Mouse (Mus musculus) heart, adult 2 months (tissue): ENCODE data around the gene Afdn. TPM values are rescaled to one million over a fixed set of nuclear protein-coding genes. Genes with fewer than 3 reads are reported as not detected.
"Not testable (repeated sequence)": the region's sequence is repeated elsewhere in the genome, so short reads cannot be mapped to it uniquely, and the experiment has no call there.

ENCODE experiments used
- DNase-seq, 2 experiments: peaks; one replicate each; pipeline ENCODE4 v3.0.0; 2021
- H3K27ac ChIP-seq: fragments of 200-600 bp; 2 replicates; pipeline ENCODE4 v1.8.1; 2022
- H3K27me3 ChIP-seq: fragments of 200-500 bp; 2 replicates; pipeline ENCODE4 v1.6.1; 2012; ENCODE audit warnings: mild to moderate bottlenecking, low read length, inconsistent platforms, mixed read lengths; ENCODE audit not compliant: control insufficient read depth, insufficient read depth
- H3K36me3 ChIP-seq: fragments of 200-500 bp; 2 replicates; pipeline ENCODE4 v1.6.1; 2012; ENCODE audit warnings: low read length, inconsistent platforms; ENCODE audit not compliant: control insufficient read depth, insufficient read depth
- H3K4me1 ChIP-seq: fragments of 200-500 bp; 2 replicates; pipeline ENCODE4 v1.6.1; 2011; ENCODE audit warnings: low read length; ENCODE audit not compliant: control insufficient read depth, insufficient read depth
- H3K4me3 ChIP-seq: fragments of 200-600 bp; 2 replicates; pipeline ENCODE4 v1.8.1; 2022
- H3K79me2 ChIP-seq: fragments of 200-500 bp; replicated peaks from 2 replicates; pipeline ENCODE4 v1.6.1; 2012; ENCODE audit warnings: mild to moderate bottlenecking, inconsistent platforms, low read length, moderate library complexity, mixed read lengths; ENCODE audit not compliant: control insufficient read depth, insufficient read depth
- H3K9ac ChIP-seq: fragments of 200-500 bp; 2 replicates; pipeline ENCODE4 v1.6.1; 2012; ENCODE audit warnings: low read depth, mild to moderate bottlenecking, control low read depth, inconsistent platforms, low read length, mixed read lengths
- CTCF ChIP-seq: fragments of 200-600 bp; IDR thresholded peaks from 2 replicates; pipeline ENCODE4 v1.8.1; 2022; ENCODE audit warnings: antibody characterized with exemption, mild to moderate bottlenecking, moderate library complexity
- EP300 ChIP-seq: fragments of 200-500 bp; IDR thresholded peaks from 2 replicates; pipeline ENCODE4 v1.6.1; 2011; ENCODE audit warnings: low read depth, low read length, control low read depth; ENCODE audit not compliant: insufficient read depth
- POLR2A ChIP-seq: fragments of 200-500 bp; IDR thresholded peaks from 2 replicates; pipeline ENCODE4 v1.6.1; 2011; ENCODE audit warnings: mild to moderate bottlenecking, low read depth, low read length, control low read depth; ENCODE audit not compliant: insufficient read depth
- WGBS: fragments of 180-500 bp; shearing (Covaris S2); methylation state at CpG from one replicate; pipeline ENCODE4 v1.1.7; 2018; 5-methylcytosine and 5-hydroxymethylcytosine counted together
- intact Hi-C: fragments of 180-260 bp; cut with DNase I; formaldehyde crosslinking; loops from one replicate; pipeline ENCODE4 v1.15.1; 2025
- polyA plus RNA-seq: library from polyadenylated mRNA; depleted of rRNA; stranded (reverse); fragments of >200 nt; gene quantifications from 2 replicates; pipeline ENCODE4 v1.2.3, GENCODE M21; 2012
- total RNA-seq, 2 experiments: library from RNA; stranded (reverse); gene quantifications; 2 replicates each; pipeline ENCODE4 v1.2.3; 2021

Gene Afdn
- total and polyA plus RNA-seq, 3 experiments, result 36.9 to 90.9 (median 60.7) TPM

GRCm38 (mm10) chr17:13924588-13924987 lies 164.2 kb downstream of the Afdn start:
- TF ChIP-seq POLR2A (no peak), EP300 (no peak), CTCF (no peak)
- Histone ChIP-seq H3K9ac (no peak overlapping the region), H3K4me1 (peaks cover 10% of the 10 kb centered on the region), H3K27me3 (no peaks in the 10 kb centered on the region), H3K4me3 (no peak overlapping the region), H3K27ac (no peak overlapping the region), H3K36me3 (no peaks in the 10 kb centered on the region), H3K79me2 (no peaks in the 10 kb centered on the region)
- intact Hi-C loops, result no loop called here
- 100% methylated on average over 2 of the region's 2 CpGs for WGBS
- DNase-seq, result no peak

- Histone ChIP-seq H3K27ac (no peak overlapping the region), H3K9ac (no peak overlapping the region), H3K4me3 (no peak overlapping the region), H3K4me1 (peaks cover 4% of the 10 kb centered on the region), H3K79me2 (no peaks in the 10 kb centered on the region), H3K27me3 (no peaks in the 10 kb centered on the region), H3K36me3 (no peaks in the 10 kb centered on the region)
- intact Hi-C loops, result no loop called here
- 61% methylated on average over 3 of the region's 3 CpGs for WGBS
- TF ChIP-seq CTCF (no peak), EP300 (no peak), POLR2A (no peak)
- DNase-seq, result no peak
Measured at GRCm38 (mm10) chr17:13925931-13926330, 165.6 kb downstream of the Afdn start.

- TF ChIP-seq CTCF (no peak), EP300 (no peak), POLR2A (no peak)
- H3K27ac ChIP-seq, result no peak overlapping the region
- WGBS, result 84% methylated on average over 9 of the region's 9 CpGs
Measured at GRCm38 (mm10) chr17:13930421-13930820, 170.1 kb downstream of the Afdn start.

GRCm38 (mm10) chr17:13935364-13935763 lies 175.0 kb downstream of the Afdn start:
- intact Hi-C loops, result not testable (repeated sequence)

More at GRCm38 (mm10) chr17:13930421-13930820, 170.1 kb downstream of the Afdn start:
- Histone ChIP-seq H3K9ac (no peak overlapping the region), H3K4me1 (peaks cover 1% of the 10 kb centered on the region; the same call in 1 of the 2 replicates), H3K36me3 (no peaks in the 10 kb centered on the region), H3K27me3 (no peaks in the 10 kb centered on the region), H3K4me3 (no peak overlapping the region), H3K79me2 (no peaks in the 10 kb centered on the region)
- DNase-seq, result no peak
- intact Hi-C loops, result no loop called here

GRCm38 (mm10) chr17:13937787-13938186 lies 177.4 kb downstream of the Afdn start:
- H3K79me2 ChIP-seq, result no peaks in the 10 kb centered on the region
- TF ChIP-seq EP300, result no peak
- no peak for TF ChIP-seq CTCF
- no peak for TF ChIP-seq POLR2A
- no peaks in the 10 kb centered on the region for H3K27me3 ChIP-seq
- H3K4me1 ChIP-seq, result peaks cover 20% of the 10 kb centered on the region
- DNase-seq, result no peak
- 79% methylated on average over 4 of the region's 4 CpGs for WGBS
- no peak overlapping the region for H3K4me3 ChIP-seq
- peaks cover 3% of the 10 kb centered on the region for H3K36me3 ChIP-seq
- H3K27ac ChIP-seq, result peak overlapping the region; percentile 82
- intact Hi-C loops, result loop anchor here (2.0 kb wide), 1 partner anchor 63 kb away; no protein-coding TSS in a partner anchor
- H3K9ac ChIP-seq, result no peak overlapping the region

More at GRCm38 (mm10) chr17:13935364-13935763, 175.0 kb downstream of the Afdn start:
- not testable (repeated sequence) for DNase-seq, H3K27ac ChIP-seq, H3K4me3 ChIP-seq, H3K27me3 ChIP-seq, H3K79me2 ChIP-seq, H3K9ac ChIP-seq, H3K36me3 ChIP-seq
- 77% methylated on average over 2 of the region's 2 CpGs for WGBS
- H3K4me1 ChIP-seq, result peaks cover 18% of the 10 kb centered on the region

DNA sequence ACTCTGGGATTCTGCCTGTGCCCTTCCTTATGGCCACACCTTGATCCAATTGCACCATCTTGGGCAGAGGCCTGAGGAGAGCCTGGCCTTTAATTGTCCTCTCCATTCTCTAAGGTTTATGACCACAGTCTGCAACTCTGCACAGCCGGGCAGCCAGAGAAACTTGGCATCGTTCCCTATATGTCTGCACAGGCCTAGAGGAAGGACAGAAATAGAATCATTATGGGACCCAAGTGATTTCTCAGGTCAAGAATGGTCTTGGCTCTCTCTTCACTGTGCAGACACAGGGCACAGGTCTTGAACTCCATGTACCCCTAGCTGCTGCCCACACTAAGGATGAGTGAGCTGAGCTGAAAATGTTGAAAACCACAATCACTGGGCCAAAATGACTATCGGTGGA lies 178.3 kb downstream of the Afdn start:
- Histone ChIP-seq H3K27ac (peak overlapping the region; percentile 82), H3K36me3 (peaks cover 3% of the 10 kb centered on the region), H3K4me3 (no peak overlapping the region), H3K9ac (no peak overlapping the region), H3K4me1 (peaks cover 20% of the 10 kb centered on the region), H3K27me3 (no peaks in the 10 kb centered on the region), H3K79me2 (no peaks in the 10 kb centered on the region)
- peak; percentile 43 to 48 for DNase-seq
- intact Hi-C loops, result loop anchor here (2.0 kb wide), 1 partner anchor 64 kb away; no protein-coding TSS in a partner anchor
- TF ChIP-seq CTCF (no peak), EP300 (0 out of 2 replicates have a peak, but pooled peaks have one; percentile 25), POLR2A (0 out of 2 replicates have a peak, but pooled peaks have one; percentile 25)
- 12% methylated on average over 3 of the region's 3 CpGs for WGBS

GRCm38 (mm10) chr17:13939231-13939630 lies 178.9 kb downstream of the Afdn start:
- intact Hi-C loops, result loop anchor here (2.0 kb wide), 1 partner anchor 64 kb away; no protein-coding TSS in a partner anchor
- not testable (repeated sequence) for H3K4me3 ChIP-seq, H3K9ac ChIP-seq, DNase-seq, H3K27me3 ChIP-seq, H3K79me2 ChIP-seq, H3K36me3 ChIP-seq
- WGBS, result 51% methylated on average over 2 of the region's 2 CpGs
- Histone ChIP-seq H3K27ac (peak overlapping the region; percentile 82), H3K4me1 (peaks cover 20% of the 10 kb centered on the region)
